Mouse (Mus musculus): ENCODE measurements around the gene Plin5. TPM values are rescaled to one million over a fixed set of nuclear protein-coding genes. Genes with fewer than 3 reads are reported as not detected.

Plin5 gene
- total RNA-seq, 1 experiment: 1.4 TPM

DNA sequence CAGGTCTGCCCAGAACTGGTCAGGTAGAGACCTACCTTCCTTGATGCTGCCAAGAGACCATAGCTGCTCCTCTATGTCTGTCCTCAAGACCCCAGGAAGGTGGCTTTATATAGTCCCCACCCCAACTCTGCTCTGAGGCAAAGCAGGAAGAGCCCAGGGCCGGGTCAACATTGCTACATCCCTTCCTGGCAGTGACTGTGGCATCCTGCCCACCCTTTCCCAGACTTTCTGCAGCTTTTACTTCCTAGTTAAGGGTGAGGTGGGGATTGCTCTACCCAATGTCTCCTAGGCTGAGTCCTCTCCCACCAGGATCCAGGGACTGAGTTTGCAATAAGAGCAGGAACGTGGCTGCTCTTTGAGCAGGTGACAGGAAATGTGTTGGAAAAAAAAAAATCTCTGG lies 4.4 kb upstream of the Plin5 start, which contains the start of gene Lrg1:
Lrg1 (minus strand) TSS at position 176 of the 400 bp plus-strand sequence.
- in situ Hi-C loops (cut with MboI; ENCODE audit: low sequenced_read_pairs in 2 of 2, unreplicated experiment in 2 of 2): no loop called here
- H3K4me1 ChIP-seq (ENCODE audit: control insufficient read depth in 2 of 2, insufficient read depth in 2 of 2, low read length in 2 of 2, poor library complexity in 1 of 2): peaks cover 0 to 5% of the 10 kb centered on the region in 2 experiments; a peak in 1 of 4 replicates
- no peak for DNase-seq (ENCODE audit: low read depth, low spot score)
- no peak within 1 kb of the TSS for H3K27ac ChIP-seq (ENCODE audit: insufficient read depth, low read depth, low read length, poor library complexity, severe bottlenecking)
- TF ChIP-seq ZC3H11A (IDR thresholded peaks at IDR 0.05; ENCODE audit: borderline replicate concordance, low read depth, low read length): no peak
- TF ChIP-seq CHD2 (IDR thresholded peaks at IDR 0.05; ENCODE audit: low read depth, low read length): no peak
- TF ChIP-seq MAFK (IDR thresholded peaks at IDR 0.05; ENCODE audit: insufficient read depth, low read depth, low read length): no peak
- no peak for TF ChIP-seq HCFC1 (IDR thresholded peaks at IDR 0.05; ENCODE audit: borderline replicate concordance, insufficient read depth, low read length)
- TF ChIP-seq ZNF384 (IDR thresholded peaks at IDR 0.05; ENCODE audit: low read depth, low read length): no peak
- no peaks in the 10 kb centered on the region for H3K36me3 ChIP-seq (ENCODE audit: control insufficient read depth, insufficient read depth, low read length, poor library complexity, severe bottlenecking)
- H3K9me3 ChIP-seq (ENCODE audit: control insufficient read depth, insufficient read depth, low read depth, low read length): no peaks in the 10 kb centered on the region
- no peak within 1 kb of the TSS for H3K9ac ChIP-seq (ENCODE audit: insufficient read depth, low read depth, low read length, poor library complexity, severe bottlenecking)
- H3K4me3 ChIP-seq (ENCODE audit: insufficient read depth in 1 of 2, low read depth in 1 of 2, low read length in 2 of 2, poor library complexity in 1 of 2, severe bottlenecking in 1 of 2): peak within 1 kb of the TSS in 1 of 2 experiments; percentile 61; a peak in 1 of 4 replicates

DNA sequence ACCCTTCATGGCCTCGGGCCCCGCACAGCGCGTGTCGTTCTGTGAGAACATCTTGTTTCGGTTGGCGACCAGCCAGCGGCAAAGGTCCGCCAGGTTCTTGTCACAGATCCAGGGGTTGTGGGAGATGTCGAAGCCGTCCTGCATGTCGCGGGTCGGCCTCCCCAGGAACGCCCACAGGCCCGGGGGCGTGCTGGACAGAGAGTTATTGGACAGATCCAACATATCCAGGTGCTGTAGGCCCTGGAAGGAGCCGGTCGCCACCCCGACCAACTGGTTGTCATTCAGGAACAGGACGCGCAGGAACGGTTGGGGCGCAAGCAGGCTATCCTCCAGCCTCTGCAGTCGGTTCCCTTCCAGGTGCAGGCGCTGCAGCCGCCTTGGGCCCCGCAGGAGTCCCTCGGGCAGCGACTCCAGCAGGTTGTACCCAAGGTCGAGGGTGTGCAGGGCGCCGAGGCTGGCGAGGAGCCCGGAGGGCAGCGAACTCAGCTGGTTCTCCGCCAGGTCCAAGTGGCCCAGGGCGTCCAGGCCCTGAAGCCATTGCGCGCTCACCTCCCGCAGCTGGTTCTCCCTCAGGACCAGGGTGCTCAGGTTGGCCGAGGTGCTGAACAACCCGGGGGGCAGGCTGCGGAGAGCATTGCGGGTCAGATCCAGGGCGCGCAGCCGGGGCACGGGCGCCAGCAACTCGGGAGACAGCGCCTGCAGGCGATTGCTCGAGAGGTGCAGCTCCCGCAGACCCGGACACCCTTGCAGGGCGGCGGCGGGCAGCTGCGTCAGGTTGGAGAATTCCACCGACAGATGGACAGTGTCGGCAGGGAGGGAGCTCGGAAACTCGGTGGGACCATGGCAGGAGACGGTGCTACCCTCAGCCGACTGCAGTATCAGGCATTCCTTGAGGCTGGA lies 2.8 kb upstream of the Plin5 start:
- Histone ChIP-seq H3K27ac (ENCODE audit: insufficient read depth, low read depth, low read length, poor library complexity, severe bottlenecking) (no peak overlapping the region), H3K36me3 (ENCODE audit: control insufficient read depth, insufficient read depth, low read length, poor library complexity, severe bottlenecking) (no peaks in the 10 kb centered on the region), H3K9ac (ENCODE audit: insufficient read depth, low read depth, low read length, poor library complexity, severe bottlenecking) (0 out of 2 replicates have a peak overlapping the region, but pooled peaks have one; percentile 6), H3K4me1 (ENCODE audit: control insufficient read depth in 2 of 2, insufficient read depth in 2 of 2, low read length in 2 of 2, poor library complexity in 1 of 2) (peaks cover 0 to 5% of the 10 kb centered on the region in 2 experiments; a peak in 1 of 4 replicates), H3K9me3 (ENCODE audit: control insufficient read depth, insufficient read depth, low read depth, low read length) (no peaks in the 10 kb centered on the region), H3K4me3 (ENCODE audit: insufficient read depth in 1 of 2, low read depth in 1 of 2, low read length in 2 of 2, poor library complexity in 1 of 2, severe bottlenecking in 1 of 2) (peak overlapping the region; percentile 57 to 61)
- no peak for DNase-seq (ENCODE audit: low read depth, low spot score)
- TF ChIP-seq MAFK (IDR thresholded peaks at IDR 0.05; ENCODE audit: insufficient read depth, low read depth, low read length) (no peak), ZC3H11A (IDR thresholded peaks at IDR 0.05; ENCODE audit: borderline replicate concordance, low read depth, low read length) (no peak), HCFC1 (IDR thresholded peaks at IDR 0.05; ENCODE audit: borderline replicate concordance, insufficient read depth, low read length) (no peak), ZNF384 (IDR thresholded peaks at IDR 0.05; ENCODE audit: low read depth, low read length) (no peak), CHD2 (IDR thresholded peaks at IDR 0.05; ENCODE audit: low read depth, low read length) (no peak)
- in situ Hi-C loops (cut with MboI; ENCODE audit: low sequenced_read_pairs in 2 of 2, unreplicated experiment in 2 of 2): no loop called here

DNA sequence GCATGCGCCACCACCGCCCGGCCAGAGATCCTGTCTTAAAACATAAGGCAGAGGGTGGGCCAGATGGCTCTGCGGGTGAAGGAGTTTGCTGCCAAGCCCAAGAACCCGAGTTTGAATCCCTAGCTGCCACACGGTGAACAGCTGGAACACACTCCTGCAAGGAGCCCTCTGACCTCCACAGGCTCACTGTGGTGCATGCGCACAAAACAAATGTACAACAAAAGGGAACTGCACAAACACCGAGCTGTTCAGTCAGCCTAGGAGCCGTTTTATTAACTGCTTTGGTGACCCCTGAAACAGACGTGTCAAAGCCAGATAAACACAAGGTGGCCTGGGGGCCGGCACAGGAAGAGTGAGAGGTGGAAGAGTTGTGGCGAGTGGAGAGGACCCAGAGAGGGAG lies 2.0 kb upstream of the Plin5 start:
- peaks cover 0 to 5% of the 10 kb centered on the region in 2 experiments; a peak in 1 of 4 replicates for H3K4me1 ChIP-seq (ENCODE audit: control insufficient read depth in 2 of 2, insufficient read depth in 2 of 2, low read length in 2 of 2, poor library complexity in 1 of 2)
- H3K4me3 ChIP-seq (ENCODE audit: insufficient read depth in 1 of 2, low read depth in 1 of 2, low read length in 2 of 2, poor library complexity in 1 of 2, severe bottlenecking in 1 of 2): peak overlapping the region; percentile 57 to 61; a peak in 1 of 4 replicates
- no peak for DNase-seq (ENCODE audit: low read depth, low spot score)
- H3K27ac ChIP-seq (ENCODE audit: insufficient read depth, low read depth, low read length, poor library complexity, severe bottlenecking): no peak overlapping the region
- H3K9ac ChIP-seq (ENCODE audit: insufficient read depth, low read depth, low read length, poor library complexity, severe bottlenecking): no peak overlapping the region
- H3K36me3 ChIP-seq (ENCODE audit: control insufficient read depth, insufficient read depth, low read length, poor library complexity, severe bottlenecking): no peaks in the 10 kb centered on the region
- no peaks in the 10 kb centered on the region for H3K9me3 ChIP-seq (ENCODE audit: control insufficient read depth, insufficient read depth, low read depth, low read length)
- TF ChIP-seq CHD2 (IDR thresholded peaks at IDR 0.05; ENCODE audit: low read depth, low read length) (no peak), ZNF384 (IDR thresholded peaks at IDR 0.05; ENCODE audit: low read depth, low read length) (no peak), HCFC1 (IDR thresholded peaks at IDR 0.05; ENCODE audit: borderline replicate concordance, insufficient read depth, low read length) (no peak), ZC3H11A (IDR thresholded peaks at IDR 0.05; ENCODE audit: borderline replicate concordance, low read depth, low read length) (no peak), MAFK (IDR thresholded peaks at IDR 0.05; ENCODE audit: insufficient read depth, low read depth, low read length) (no peak)
- in situ Hi-C loops (cut with MboI; ENCODE audit: low sequenced_read_pairs in 2 of 2, unreplicated experiment in 2 of 2): no loop called here

DNA sequence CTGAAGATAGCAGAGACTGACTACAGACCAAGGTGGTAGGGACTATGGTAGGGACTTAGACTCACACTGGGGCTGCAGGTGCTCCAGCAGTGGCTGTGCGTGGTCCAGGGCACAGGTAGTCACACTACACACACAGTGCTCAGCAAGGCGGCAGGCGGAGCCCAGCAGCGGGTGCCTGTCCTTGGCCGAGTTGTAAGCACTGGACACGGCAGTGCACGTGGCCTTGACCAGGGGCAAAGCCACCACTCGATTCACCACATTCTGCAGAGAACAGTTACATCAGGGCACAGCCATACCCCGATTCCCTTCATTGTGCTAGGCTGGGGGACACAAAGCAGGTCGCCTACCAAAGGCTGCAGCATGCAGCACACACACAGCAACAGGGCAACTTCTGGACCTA lies 1.2 kb downstream of the Plin5 start:
- in situ Hi-C loops (cut with MboI; ENCODE audit: low sequenced_read_pairs in 2 of 2, unreplicated experiment in 2 of 2): no loop called here
- Histone ChIP-seq H3K4me3 (ENCODE audit: insufficient read depth in 1 of 2, low read depth in 1 of 2, low read length in 2 of 2, poor library complexity in 1 of 2, severe bottlenecking in 1 of 2) (no peak overlapping the region), H3K4me1 (ENCODE audit: control insufficient read depth in 2 of 2, insufficient read depth in 2 of 2, low read length in 2 of 2, poor library complexity in 1 of 2) (peaks cover 0 to 10% of the 10 kb centered on the region in 2 experiments; a peak in 1 of 4 replicates), H3K36me3 (ENCODE audit: control insufficient read depth, insufficient read depth, low read length, poor library complexity, severe bottlenecking) (no peaks in the 10 kb centered on the region), H3K9me3 (ENCODE audit: control insufficient read depth, insufficient read depth, low read depth, low read length) (no peaks in the 10 kb centered on the region), H3K9ac (ENCODE audit: insufficient read depth, low read depth, low read length, poor library complexity, severe bottlenecking) (no peak overlapping the region), H3K27ac (ENCODE audit: insufficient read depth, low read depth, low read length, poor library complexity, severe bottlenecking) (no peak overlapping the region)
- no peak for TF ChIP-seq ZC3H11A (IDR thresholded peaks at IDR 0.05; ENCODE audit: borderline replicate concordance, low read depth, low read length)
- TF ChIP-seq CHD2 (IDR thresholded peaks at IDR 0.05; ENCODE audit: low read depth, low read length): no peak
- TF ChIP-seq HCFC1 (IDR thresholded peaks at IDR 0.05; ENCODE audit: borderline replicate concordance, insufficient read depth, low read length): no peak
- no peak for TF ChIP-seq ZNF384 (IDR thresholded peaks at IDR 0.05; ENCODE audit: low read depth, low read length)
- no peak for TF ChIP-seq MAFK (IDR thresholded peaks at IDR 0.05; ENCODE audit: insufficient read depth, low read depth, low read length)
- DNase-seq (ENCODE audit: low read depth, low spot score): no peak

Measured in ES-E14 (cell line).